Mouse (Mus musculus): ENCODE results near the gene Ehmt2. TPM values are rescaled to one million over a fixed set of nuclear protein-coding genes. Genes with fewer than 3 reads are reported as not detected.
"Not testable (repeated sequence)": the region's sequence is repeated elsewhere in the genome, so short reads cannot be mapped to it uniquely, and the experiment has no call there.

Gene Ehmt2
- total RNA-seq, 2 experiments from 2014 or later, result 174 to 175 TPM

- DNase-seq (ENCODE audit: low spot score in 2 of 2), result no peak
Measured at GRCm38 (mm10) chr17:34890074-34890743, 8.1 kb upstream of the Ehmt2 start.

GRCm38 (mm10) chr17:34891377-34891776, 6.9 kb upstream of the Ehmt2 start:
- DNase-seq (ENCODE audit: low spot score in 2 of 2), result no peak

- DNase-seq (ENCODE audit: low spot score in 2 of 2), result no peak
Measured at GRCm38 (mm10) chr17:34893072-34893824, 5.0 kb upstream of the Ehmt2 start.

GRCm38 (mm10) chr17:34894074-34894597, 4.1 kb upstream of the Ehmt2 start:
- peak; percentile 95 to 97 for DNase-seq (ENCODE audit: low spot score in 2 of 2)

- DNase-seq (ENCODE audit: low spot score in 2 of 2), result peak; percentile 61 to 72
Measured at GRCm38 (mm10) chr17:34894801-34895530, 3.3 kb upstream of the Ehmt2 start.

- no peak for DNase-seq (ENCODE audit: low spot score in 2 of 2)
Measured at GRCm38 (mm10) chr17:34895724-34896123, 2.5 kb upstream of the Ehmt2 start.

- no peak for DNase-seq (ENCODE audit: low spot score in 2 of 2)
Measured at GRCm38 (mm10) chr17:34896366-34896765, 1.9 kb upstream of the Ehmt2 start.

GRCm38 (mm10) chr17:34897373-34898159, 703 bp upstream of the Ehmt2 start:
- peak; percentile 38 to 47 for DNase-seq (ENCODE audit: low spot score in 2 of 2)

GRCm38 (mm10) chr17:34898706-34899052, 410 bp downstream of the Ehmt2 start:
- no peak for DNase-seq (ENCODE audit: low spot score in 2 of 2)

GRCm38 (mm10) chr17:34899053-34899889, 1.0 kb downstream of the Ehmt2 start:
- peak; percentile 45 to 54 for DNase-seq (ENCODE audit: low spot score in 2 of 2)

GRCm38 (mm10) chr17:34899890-34900243, 1.6 kb downstream of the Ehmt2 start:
- DNase-seq (ENCODE audit: low spot score in 2 of 2), result no peak

- not testable (repeated sequence) for DNase-seq (ENCODE audit: low spot score in 2 of 2)
Measured at GRCm38 (mm10) chr17:34900826-34901225, 2.6 kb downstream of the Ehmt2 start.

- DNase-seq (ENCODE audit: low spot score in 2 of 2), result not testable (repeated sequence)
Measured at GRCm38 (mm10) chr17:34901948-34902347, 3.7 kb downstream of the Ehmt2 start.

GRCm38 (mm10) chr17:34902895-34903294, 4.6 kb downstream of the Ehmt2 start:
- no peak for DNase-seq (ENCODE audit: low spot score in 2 of 2)

GRCm38 (mm10) chr17:34910982-34911381, 12.7 kb downstream of the Ehmt2 start:
- no peak for DNase-seq (ENCODE audit: low spot score in 2 of 2)

- peak; percentile 76 to 79 for DNase-seq (ENCODE audit: low spot score in 2 of 2)
Measured at GRCm38 (mm10) chr17:34911945-34912351, 13.7 kb downstream of the Ehmt2 start.

- DNase-seq (ENCODE audit: low spot score in 2 of 2), result no peak
Measured at GRCm38 (mm10) chr17:34913930-34914665, 15.8 kb downstream of the Ehmt2 start, which contains the start of gene Slc44a4. Slc44a4 (plus strand) TSS chr17:34914466.

GRCm38 (mm10) chr17:34915410-34915831, 17.2 kb downstream of the Ehmt2 start:
- no peak for DNase-seq (ENCODE audit: low spot score in 2 of 2)

- no peak for DNase-seq (ENCODE audit: low spot score in 2 of 2)
Measured at GRCm38 (mm10) chr17:34916316-34916715, 18.0 kb downstream of the Ehmt2 start.

Data from layer of hippocampus, postnatal 10 days (tissue).